In the genomic region with DNA sequence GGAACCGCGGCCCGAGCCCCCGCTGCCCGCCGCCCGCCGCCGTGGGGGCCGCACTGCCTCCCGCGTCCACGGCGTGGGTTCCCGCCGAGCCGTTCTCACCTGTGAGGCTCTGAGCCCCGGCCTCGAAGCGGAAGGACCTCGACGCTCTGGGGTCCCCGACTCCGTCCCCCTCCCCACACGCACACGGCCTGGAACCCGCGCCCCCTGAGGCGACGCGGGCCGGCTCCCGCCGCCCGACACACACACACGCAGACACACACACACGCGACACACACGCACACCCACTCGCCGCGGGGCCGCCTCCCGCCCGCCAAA, we compare ENCODE assay signal across 8 mouse cellular contexts. TPM values are rescaled to one million over a fixed set of nuclear protein-coding genes. Genes with fewer than 3 reads are reported as not detected.
DNase-seq lines count a peak whose midpoint lies in the region; ATAC-seq and TF ChIP-seq lines count a peak whose summit lies in the region.

No protein-coding gene starts in this region.

- no peak for DNase-seq in frontal cortex, adult 2 months (ENCODE audit: extremely low spot score in 1 of 2, low spot score in 1 of 2)
- no peak for DNase-seq in testis, postnatal 14 days (ENCODE audit: low spot score)
- no peak for DNase-seq in embryo, embryonic 9.5 days (ENCODE audit: extremely low spot score)
- no peak for DNase-seq in c-Kit-positive CD71-positive TER-119-positive erythroid progenitor cells, embryonic 14.5 days (ENCODE audit: low spot score)

- H3K4me2 ChIP-seq in limb, embryonic 13.5 days (replicated peaks): peak overlapping the region; percentile 83
- H3K4me2 ChIP-seq in stomach, embryonic 15.5 days: peak overlapping the region; percentile 69

- H3K27me3 ChIP-seq in testis, adult 2 months (ENCODE audit: control insufficient read depth, insufficient read depth, low read length): no peaks in the 10 kb centered on the region
- no peaks in the 10 kb centered on the region for H3K27me3 ChIP-seq in limb, embryonic 13.5 days
- no peaks in the 10 kb centered on the region for H3K27me3 ChIP-seq in stomach, embryonic 15.5 days (replicated peaks)

- H3K9ac ChIP-seq in limb, embryonic 13.5 days: peak overlapping the region; percentile 98
- peak overlapping the region; percentile 99 for H3K9ac ChIP-seq in stomach, embryonic 15.5 days

- WGBS in limb, embryonic 13.5 days: under 1% methylated on average over 27 of the region's 45 CpGs
- WGBS in stomach, embryonic 15.5 days: 1% methylated on average over 43 of the region's 45 CpGs

- no peaks in the 10 kb centered on the region for H3K9me3 ChIP-seq in limb, embryonic 13.5 days
- no peaks in the 10 kb centered on the region for H3K9me3 ChIP-seq in stomach, embryonic 15.5 days

- peak overlapping the region; percentile 89 for H3K4me3 ChIP-seq in testis, adult 2 months (ENCODE audit: control insufficient read depth, low read depth, low read length)
- H3K4me3 ChIP-seq in limb, embryonic 13.5 days: peak overlapping the region; percentile 95
- peak overlapping the region; percentile 78 for H3K4me3 ChIP-seq in stomach, embryonic 15.5 days (replicated peaks)

- peak overlapping the region; percentile 87 for H3K27ac ChIP-seq in testis, adult 2 months (ENCODE audit: control insufficient read depth, insufficient read depth, low read depth, low read length)
- peak overlapping the region; percentile 99 for H3K27ac ChIP-seq in limb, embryonic 13.5 days
- peak overlapping the region; percentile 99 for H3K27ac ChIP-seq in stomach, embryonic 15.5 days

- H3K36me3 ChIP-seq in testis, adult 2 months (ENCODE audit: control insufficient read depth, insufficient read depth, low read length): no peaks in the 10 kb centered on the region
- H3K36me3 ChIP-seq in limb, embryonic 13.5 days: no peaks in the 10 kb centered on the region
- no peaks in the 10 kb centered on the region for H3K36me3 ChIP-seq in stomach, embryonic 15.5 days

- TF ChIP-seq POLR2A in testis, adult 2 months (IDR thresholded peaks at IDR 0.05; ENCODE audit: control insufficient read depth, low read depth, low read length): peak; percentile 54

- TF ChIP-seq CTCF in testis, adult 2 months (IDR thresholded peaks at IDR 0.05; ENCODE audit: control insufficient read depth, insufficient read depth, insufficient replicate concordance, low read depth, low read length): no peak

- H3K4me1 ChIP-seq in testis, adult 2 months (ENCODE audit: control insufficient read depth, insufficient read depth, low read length): peaks cover 5% of the 10 kb centered on the region
- peaks cover 15% of the 10 kb centered on the region for H3K4me1 ChIP-seq in limb, embryonic 13.5 days
- H3K4me1 ChIP-seq in stomach, embryonic 15.5 days: peaks cover 6% of the 10 kb centered on the region; the same call in 1 of the 2 replicates

- ATAC-seq in frontal cortex, adult (ENCODE audit: low TSS enrichment): peak; percentile 34
- ATAC-seq in limb, embryonic 13.5 days (ENCODE audit: low FRiP score, low read depth): peak; percentile 16; the same call in 1 of the 2 replicates
- no peak for ATAC-seq in stomach, embryonic 15.5 days (ENCODE audit: insufficient read depth, low FRiP score, low read depth)

RNA-seq across cellular contexts. Expression of a gene that starts 2.8 kb away (rescaled TPM):
- polyA plus RNA-seq in frontal cortex, adult 2 months (2012; rRNA removed): 17.7 and 18.0 TPM in 2 replicates
- 3.5 and 4.7 TPM in 2 replicates for polyA plus RNA-seq in testis, adult 2 months (2012; rRNA removed)
- 23.3 and 26.2 TPM in 2 replicates for polyA plus RNA-seq in limb, embryonic 13.5 days (2015; fragmentation: Nextera tagmentation; extraction: Ambion mirVana)
- 25.7 and 28.3 TPM in 2 replicates for polyA plus RNA-seq in stomach, embryonic 15.5 days (2015; fragmentation: Nextera tagmentation; extraction: Ambion mirVana)

RNA-seq across cellular contexts. Expression of a gene that starts 48.1 kb away (rescaled TPM):
- 10.1 and 10.6 TPM in 2 replicates for polyA plus RNA-seq in frontal cortex, adult 2 months (2012; rRNA removed)
- polyA plus RNA-seq in testis, adult 2 months (2012; rRNA removed): 8.3 and 9.0 TPM in 2 replicates
- 21.4 and 22.2 TPM in 2 replicates for polyA plus RNA-seq in limb, embryonic 13.5 days (2015; fragmentation: Nextera tagmentation; extraction: Ambion mirVana)
- 21.4 and 24.1 TPM in 2 replicates for polyA plus RNA-seq in stomach, embryonic 15.5 days (2015; fragmentation: Nextera tagmentation; extraction: Ambion mirVana)
